Mouse (Mus musculus) forebrain, postnatal 0 days (tissue): ENCODE measurements around the gene Ltbp4. TPM values are rescaled to one million over a fixed set of nuclear protein-coding genes. Genes with fewer than 3 reads are reported as not detected.
A peak's percentile ranks its signal among the peaks of the same experiment; 100 is the strongest.

Experiments
- ATAC-seq: fragments of 200-750 bp; cut with Nextera tagmentation; 2 replicates; pipeline ENCODE4 v1.8.0; 2017; ENCODE audit warnings: mild to moderate bottlenecking, moderate library complexity
- DNase-seq: peaks from one replicate; pipeline ENCODE4 v3.0.0-alpha.2; 2015
- H3K27ac ChIP-seq: fragments of 300-500 bp; sonication (generic); 2 replicates; pipeline ENCODE4 v1.5.1; 2014; ENCODE audit warnings: low read depth, mild to moderate bottlenecking, antibody characterized with exemption, low read length, moderate library complexity, mixed read lengths
- H3K27me3 ChIP-seq: fragments of 300-500 bp; sonication (generic); 2 replicates; pipeline ENCODE4 v1.6.1; 2014; ENCODE audit warnings: mild to moderate bottlenecking, low read length, mixed read lengths; ENCODE audit not compliant: insufficient read depth
- H3K36me3 ChIP-seq: fragments of 300-500 bp; sonication (generic); 2 replicates; pipeline ENCODE4 v1.6.1; 2014; ENCODE audit warnings: mild to moderate bottlenecking, moderate library complexity; ENCODE audit not compliant: insufficient read depth
- H3K4me1 ChIP-seq: fragments of 300-500 bp; sonication (generic); 2 replicates; pipeline ENCODE4 v1.6.1; 2014; ENCODE audit warnings: antibody characterized with exemption; ENCODE audit not compliant: insufficient read depth
- H3K4me2 ChIP-seq: fragments of 300-500 bp; sonication (generic); 2 replicates; pipeline ENCODE4 v1.6.1; 2014; ENCODE audit warnings: low read depth, mild to moderate bottlenecking, moderate library complexity
- H3K4me3 ChIP-seq: fragments of 300-500 bp; sonication (generic); 2 replicates; pipeline ENCODE4 v1.5.1; 2014; ENCODE audit warnings: low read depth, low read length, mixed read lengths
- H3K9ac ChIP-seq: fragments of 300-500 bp; sonication (generic); 2 replicates; pipeline ENCODE4 v1.6.1; 2014; ENCODE audit warnings: mild to moderate bottlenecking
- H3K9me3 ChIP-seq: fragments of 300-500 bp; sonication (generic); 2 replicates; pipeline ENCODE4 v1.6.1; 2016; ENCODE audit warnings: low read length
- CTCF ChIP-seq: sonication (generic); IDR thresholded peaks from 2 replicates; pipeline ENCODE4 v1.5.1; 2016; ENCODE audit warnings: antibody characterized with exemption, control low read depth, low read depth
- WGBS: fragments of 180-500 bp; shearing (Covaris S2); extraction: QIAGEN DNeasy Blood & Tissue Kit; methylation state at CpG from one replicate; pipeline ENCODE4 v1.1.7; 2014; 5-methylcytosine and 5-hydroxymethylcytosine counted together
- polyA plus RNA-seq: library from polyadenylated mRNA; unstranded; fragments of >200 nt; fragmentation: Nextera tagmentation; extraction: Ambion mirVana; gene quantifications from 2 replicates; pipeline ENCODE4 v1.2.1, GENCODE M21; 2015
- total RNA-seq: library from RNA; depleted of rRNA; stranded (reverse); fragments of >200 nt; gene quantifications from 2 replicates; pipeline ENCODE4 v1.2.3, GENCODE M21; 2014

The Ltbp4 gene
- total and polyA plus RNA-seq, 2 experiments from 2014 or later: 11.7 to 26.7 TPM

- H3K4me3 ChIP-seq: no peak overlapping the region
- ATAC-seq (peak; percentile 72), DNase-seq (peak; percentile 66)
- no peaks in the 10 kb centered on the region for H3K9me3 ChIP-seq
- no peaks in the 10 kb centered on the region for H3K27me3 ChIP-seq
- 8% methylated on average over 17 of the region's 17 CpGs for WGBS
- H3K9ac ChIP-seq: no peak overlapping the region
- no peak for TF ChIP-seq CTCF
- peak overlapping the region; percentile 39 for H3K4me2 ChIP-seq
- no peaks in the 10 kb centered on the region for H3K4me1 ChIP-seq
- no peak overlapping the region for H3K27ac ChIP-seq
- H3K36me3 ChIP-seq: no peaks in the 10 kb centered on the region; the same call in 1 of the 2 replicates
These were observed 27.2 kb downstream of the Ltbp4 start for GRCm38 (mm10) chr7:27310306-27310705.

DNA sequence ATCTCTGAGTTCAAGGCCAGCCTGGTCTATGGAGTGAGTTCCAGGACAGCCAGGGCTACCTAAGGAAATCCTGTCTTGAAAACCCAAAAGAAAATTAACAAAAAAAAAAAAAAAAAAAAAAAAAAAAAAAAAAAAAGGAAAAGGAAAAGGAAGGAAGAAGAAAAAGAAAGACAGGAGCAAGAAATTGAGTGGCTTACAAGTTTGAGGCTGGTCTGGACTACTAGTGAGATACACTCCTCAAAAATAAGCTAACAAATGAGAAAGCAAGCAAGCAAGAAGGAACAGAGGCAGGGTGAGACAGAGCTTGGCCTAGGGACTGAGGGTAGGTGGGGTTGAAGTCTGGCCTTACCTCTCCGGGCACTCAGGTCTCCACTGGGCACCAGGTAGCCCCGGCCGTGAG, 27.7 kb downstream of the Ltbp4 start:
- Histone ChIP-seq H3K27ac (no peak overlapping the region), H3K4me2 (no peak overlapping the region), H3K4me3 (no peak overlapping the region), H3K4me1 (no peaks in the 10 kb centered on the region), H3K9me3 (no peaks in the 10 kb centered on the region), H3K36me3 (no peaks in the 10 kb centered on the region; the same call in 1 of the 2 replicates), H3K27me3 (no peaks in the 10 kb centered on the region), H3K9ac (no peak overlapping the region)
- TF ChIP-seq CTCF: no peak
- DNase-seq: no peak
- no peak for ATAC-seq
- WGBS: 36% methylated on average over 3 of the region's 3 CpGs

GRCm38 (mm10) chr7:27308821-27309549, 28.5 kb downstream of the Ltbp4 start:
- ATAC-seq: 0 out of 2 replicates have a peak, but pooled peaks have one; percentile 26
- no peak for TF ChIP-seq CTCF
- H3K27ac ChIP-seq: no peak overlapping the region
- 17% methylated on average over 28 of the region's 28 CpGs for WGBS
- H3K9ac ChIP-seq: no peak overlapping the region
- peak overlapping the region; percentile 14; the same call in 1 of the 2 replicates for H3K4me3 ChIP-seq
- no peaks in the 10 kb centered on the region; the same call in 1 of the 2 replicates for H3K36me3 ChIP-seq
- no peaks in the 10 kb centered on the region for H3K27me3 ChIP-seq
- no peak for DNase-seq
- H3K4me2 ChIP-seq: peak overlapping the region; percentile 41
- H3K4me1 ChIP-seq: no peaks in the 10 kb centered on the region
- no peaks in the 10 kb centered on the region for H3K9me3 ChIP-seq

DNA sequence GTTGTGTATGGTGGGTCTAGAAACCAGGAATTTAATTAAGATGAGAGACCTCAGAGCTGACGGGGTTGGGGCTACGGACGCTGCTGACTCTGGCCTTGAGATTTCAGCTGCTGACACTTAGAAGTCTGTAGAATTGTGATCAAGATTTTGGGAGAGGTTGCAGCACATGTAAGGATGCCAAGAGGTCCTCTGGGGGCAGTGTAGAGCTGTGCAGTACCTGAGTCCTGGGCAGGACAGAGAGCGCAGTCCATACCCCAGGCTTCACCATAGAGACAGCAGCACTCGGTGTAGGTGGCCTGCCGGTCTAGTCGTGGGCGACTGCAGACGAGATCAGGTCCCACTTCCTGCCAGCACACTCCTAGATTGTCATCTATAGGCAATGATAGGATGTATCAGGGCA, 29.9 kb downstream of the Ltbp4 start:
- Histone ChIP-seq H3K36me3 (no peaks in the 10 kb centered on the region; the same call in 1 of the 2 replicates), H3K9ac (no peak overlapping the region), H3K27me3 (no peaks in the 10 kb centered on the region), H3K27ac (no peak overlapping the region), H3K4me2 (no peak overlapping the region), H3K9me3 (no peaks in the 10 kb centered on the region), H3K4me1 (no peaks in the 10 kb centered on the region), H3K4me3 (no peak overlapping the region)
- DNase-seq (no peak), ATAC-seq (no peak)
- WGBS: 69% methylated on average over 9 of the region's 9 CpGs
- TF ChIP-seq CTCF: peak; percentile 42

GRCm38 (mm10) chr7:27306161-27307160, 31.0 kb downstream of the Ltbp4 start:
- peak; percentile 25 for DNase-seq
- peak; percentile 68 for TF ChIP-seq CTCF
- Histone ChIP-seq H3K4me1 (no peaks in the 10 kb centered on the region), H3K4me3 (no peak overlapping the region), H3K4me2 (no peak overlapping the region), H3K9me3 (no peaks in the 10 kb centered on the region), H3K27me3 (no peaks in the 10 kb centered on the region), H3K9ac (no peak overlapping the region), H3K36me3 (no peaks in the 10 kb centered on the region; the same call in 1 of the 2 replicates), H3K27ac (no peak overlapping the region)
- no peak for ATAC-seq
- 78% methylated on average over 24 of the region's 24 CpGs for WGBS

GRCm38 (mm10) chr7:27305091-27305730, 32.3 kb downstream of the Ltbp4 start:
- Histone ChIP-seq H3K9me3 (no peaks in the 10 kb centered on the region), H3K9ac (no peak overlapping the region), H3K27me3 (no peaks in the 10 kb centered on the region), H3K4me3 (no peak overlapping the region), H3K36me3 (no peaks in the 10 kb centered on the region; the same call in 1 of the 2 replicates), H3K27ac (no peak overlapping the region), H3K4me2 (no peak overlapping the region), H3K4me1 (no peaks in the 10 kb centered on the region)
- WGBS: 89% methylated on average over 17 of the region's 17 CpGs
- ATAC-seq: no peak
- DNase-seq: no peak
- TF ChIP-seq CTCF: no peak
